Mouse (Mus musculus) adrenal gland, postnatal 25 days (tissue): ENCODE data around the gene Sox5. TPM values are rescaled to one million over a fixed set of nuclear protein-coding genes. Genes with fewer than 3 reads are reported as not detected.

Source experiments
- DNase-seq: peaks from one replicate; pipeline ENCODE4 v3.0.0; 2021; ENCODE audit warnings: mixed read lengths
- total RNA-seq: library from RNA; stranded (reverse); gene quantifications from 2 replicates; pipeline ENCODE4 v1.2.3, GENCODE M21; 2021

Gene Sox5
- total RNA-seq, 1 experiment from 2014 or later = 10.8 TPM

DNA sequence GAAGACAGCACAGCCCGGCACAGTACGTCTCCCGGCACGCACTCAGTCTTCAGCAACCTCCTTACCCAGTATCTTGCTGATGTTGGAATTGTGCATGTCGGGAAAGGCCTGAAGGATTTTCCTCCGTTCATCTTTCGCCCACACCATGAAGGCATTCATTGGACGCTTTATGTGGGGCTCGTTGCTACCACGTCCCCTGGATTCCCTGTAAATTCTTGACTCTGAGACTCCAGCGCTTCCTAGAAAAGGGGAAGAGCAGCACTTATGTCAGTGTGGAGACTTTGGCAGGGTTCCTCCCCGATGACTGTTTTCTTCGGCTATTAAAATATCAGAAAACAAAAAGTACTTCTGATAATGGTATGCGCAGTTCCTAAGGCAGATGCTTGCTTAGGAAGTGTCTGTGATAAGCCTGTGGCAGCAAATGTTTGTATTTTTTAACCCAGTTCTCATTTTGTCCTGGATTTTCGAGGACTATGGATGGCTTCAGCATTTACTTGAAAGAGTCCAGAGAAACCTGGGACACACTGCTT is 940.6 kb downstream of the Sox5 start:
- no peak for DNase-seq

DNA sequence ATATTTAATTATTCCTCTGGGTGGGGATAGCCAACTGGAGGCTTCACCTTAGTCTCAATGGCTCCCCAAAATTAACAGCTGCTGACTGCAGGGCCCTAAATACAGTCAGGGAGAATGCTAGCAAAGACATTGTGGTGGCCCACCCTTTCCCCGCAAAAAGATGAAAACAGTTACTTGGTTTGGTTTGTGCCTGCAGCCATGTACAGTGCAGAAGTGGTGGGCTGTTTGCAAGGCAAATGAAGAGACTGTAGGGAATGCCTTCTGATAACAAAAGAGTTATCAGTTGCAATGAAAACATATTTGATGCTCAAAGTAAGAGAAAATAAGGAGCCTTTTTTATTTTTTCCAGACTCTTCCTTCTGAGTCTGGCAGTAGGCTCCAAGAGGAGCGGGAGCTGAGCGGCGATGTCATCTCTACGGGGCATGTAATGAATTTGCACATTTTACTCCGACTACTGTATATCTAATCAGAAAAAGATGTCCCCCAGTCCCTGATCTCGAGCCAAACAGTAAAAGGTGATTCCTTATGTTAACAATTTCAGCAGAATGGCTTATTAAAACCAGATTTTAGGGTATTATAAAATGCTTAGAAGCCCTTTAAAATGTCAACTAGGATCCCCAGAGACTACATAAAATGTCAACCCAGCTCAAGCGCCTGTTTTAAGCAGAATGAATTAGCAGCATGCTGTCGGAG is 943.2 kb downstream of the Sox5 start:
- DNase-seq = no peak

DNA sequence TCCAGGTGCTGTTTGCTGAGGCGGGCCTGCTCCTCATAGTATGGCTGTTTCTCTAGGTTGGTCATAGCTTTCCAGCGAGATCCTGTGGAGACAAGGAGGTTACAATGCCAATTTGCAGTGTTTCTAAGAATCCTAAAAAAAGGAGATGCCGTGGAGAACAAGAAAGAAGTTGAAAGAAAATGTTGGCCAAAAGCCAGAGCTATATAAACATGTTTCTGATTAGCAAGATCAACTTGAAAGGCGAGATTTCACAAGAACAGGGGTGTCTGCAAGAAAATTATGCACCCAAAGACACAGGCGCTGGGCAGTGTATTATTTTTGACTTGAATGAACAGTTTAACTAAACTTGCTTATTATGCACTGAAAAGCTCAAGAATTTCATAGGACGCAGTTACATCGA is 946.4 kb downstream of the Sox5 start:
- DNase-seq = no peak

DNA sequence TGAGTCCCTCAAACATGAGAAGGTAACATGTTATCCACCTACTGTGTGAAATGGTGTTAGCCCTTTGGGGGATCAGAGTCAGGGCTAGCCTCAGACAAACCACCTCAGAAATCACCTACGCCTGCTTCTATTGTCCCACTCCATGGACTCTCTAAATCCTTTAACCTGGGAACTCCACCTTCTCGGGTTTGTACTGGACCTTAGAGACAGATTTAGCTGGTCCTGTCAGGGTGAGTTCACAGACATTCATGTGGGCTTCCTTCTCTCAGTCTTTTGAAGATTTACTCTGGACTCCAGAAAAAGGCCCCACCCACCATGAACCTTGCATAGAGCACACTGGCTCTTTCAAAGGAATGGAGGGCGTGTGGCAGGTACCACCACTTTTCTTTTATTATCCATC is 947.8 kb downstream of the Sox5 start:
- DNase-seq = no peak

DNA sequence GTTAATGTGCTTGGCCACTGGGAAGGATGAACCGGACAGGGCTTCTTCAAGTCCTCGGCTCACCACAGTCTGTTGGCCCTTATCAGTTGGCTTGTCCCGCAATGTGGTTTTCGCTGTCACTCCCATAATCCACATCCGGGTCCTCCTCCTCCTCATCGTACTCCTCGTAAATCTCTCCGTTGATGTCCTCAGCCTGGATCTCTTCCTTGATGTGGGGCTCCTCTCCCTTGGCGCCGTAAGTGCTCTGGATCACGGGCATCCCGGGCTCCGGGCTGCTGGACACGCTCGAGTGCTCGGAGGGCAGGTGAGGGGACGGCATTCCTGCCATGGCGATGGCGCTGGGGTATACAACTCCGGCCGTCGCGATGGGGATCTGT is 948.6 kb downstream of the Sox5 start:
- DNase-seq = no peak

DNA sequence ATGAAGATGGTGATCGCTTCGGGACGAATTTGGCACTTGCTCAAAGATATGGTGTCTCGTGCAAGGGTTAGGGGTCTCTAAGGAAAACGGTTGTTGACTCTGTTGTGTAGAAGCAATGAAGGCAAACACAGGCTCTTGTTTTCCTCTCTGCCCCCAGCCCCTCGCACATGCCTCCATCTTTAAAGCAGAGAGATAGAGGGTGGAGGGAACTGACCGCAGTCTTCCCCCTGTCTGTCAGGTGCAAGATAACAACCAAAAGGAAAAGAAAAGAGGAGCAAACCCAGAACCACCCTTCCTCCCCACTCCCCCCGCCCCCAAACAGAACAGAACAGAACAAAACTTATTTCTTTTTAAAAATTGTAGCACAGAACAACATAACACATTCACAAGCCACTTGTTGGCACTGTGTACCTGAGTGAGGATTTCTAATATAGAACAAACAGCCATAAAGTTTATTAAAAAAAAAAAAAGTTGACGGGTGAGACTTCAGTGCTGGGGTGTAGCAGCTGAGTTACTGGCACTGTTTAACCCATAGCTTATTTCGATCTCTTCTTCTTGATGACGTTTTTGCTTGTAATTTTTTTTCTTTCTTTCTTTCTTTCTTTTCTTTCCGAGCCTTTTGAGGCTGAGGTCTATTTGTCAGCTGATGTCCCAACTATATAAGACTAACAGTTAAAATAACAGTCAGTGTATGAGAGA is 949.1 kb downstream of the Sox5 start:
- no peak for DNase-seq

DNA sequence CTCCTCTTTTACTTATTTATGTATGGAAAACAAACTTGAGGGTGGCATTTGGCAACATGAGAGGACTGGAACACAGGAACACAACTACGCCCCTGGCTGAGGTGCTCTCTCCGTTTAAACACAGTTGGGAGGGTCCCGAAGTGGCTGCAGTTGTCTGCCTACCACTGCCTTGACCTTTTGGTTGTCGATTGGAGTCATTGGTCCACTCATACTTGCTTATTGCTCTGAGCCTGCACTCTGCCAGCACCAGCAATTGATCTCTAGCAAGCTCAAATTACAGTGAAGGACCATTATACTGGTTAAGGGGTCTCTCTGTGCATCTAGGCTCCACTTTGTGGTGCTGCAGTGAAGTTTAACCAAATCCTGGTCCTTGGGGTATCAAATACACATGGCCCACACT is 950.5 kb downstream of the Sox5 start:
- DNase-seq = no peak

DNA sequence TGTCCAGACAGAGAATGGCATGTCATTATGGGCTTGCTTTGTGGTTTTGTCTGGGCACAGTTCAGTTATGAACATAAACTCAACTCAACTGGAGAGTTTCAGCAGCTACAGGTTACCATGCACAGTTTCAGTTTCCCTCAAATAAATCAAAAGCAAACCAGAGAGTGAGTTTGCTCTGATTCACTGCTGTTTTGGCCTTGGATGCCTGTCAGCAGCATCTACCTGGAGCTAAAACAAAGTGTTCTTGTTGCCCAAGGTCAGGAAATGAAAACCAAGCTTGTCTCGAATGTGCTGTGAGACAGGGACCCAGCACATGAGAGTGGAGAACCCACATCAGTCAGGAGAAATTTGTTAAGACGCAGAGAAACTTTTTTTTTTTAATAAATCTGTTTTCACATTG is 951.6 kb downstream of the Sox5 start:
- DNase-seq = no peak

DNA sequence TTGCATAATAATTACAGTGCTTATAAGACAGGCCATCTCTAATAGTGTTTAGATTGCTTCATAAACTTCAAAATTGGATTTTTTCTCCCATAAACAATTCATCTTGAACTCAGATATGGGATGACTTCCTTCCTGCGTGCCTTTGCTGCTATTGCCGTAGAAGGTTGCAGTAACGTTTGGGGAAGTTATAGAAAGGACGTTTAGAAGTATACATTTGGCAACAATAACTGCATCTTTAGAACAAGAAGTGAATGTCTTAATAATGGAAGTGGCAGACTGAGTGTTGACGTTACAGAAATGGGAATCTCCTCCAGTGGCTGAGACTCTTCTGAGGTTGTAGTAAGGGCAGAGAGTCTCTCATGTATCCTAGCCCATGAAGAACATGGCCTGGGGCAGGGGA is 955.0 kb downstream of the Sox5 start:
- no peak for DNase-seq

DNA sequence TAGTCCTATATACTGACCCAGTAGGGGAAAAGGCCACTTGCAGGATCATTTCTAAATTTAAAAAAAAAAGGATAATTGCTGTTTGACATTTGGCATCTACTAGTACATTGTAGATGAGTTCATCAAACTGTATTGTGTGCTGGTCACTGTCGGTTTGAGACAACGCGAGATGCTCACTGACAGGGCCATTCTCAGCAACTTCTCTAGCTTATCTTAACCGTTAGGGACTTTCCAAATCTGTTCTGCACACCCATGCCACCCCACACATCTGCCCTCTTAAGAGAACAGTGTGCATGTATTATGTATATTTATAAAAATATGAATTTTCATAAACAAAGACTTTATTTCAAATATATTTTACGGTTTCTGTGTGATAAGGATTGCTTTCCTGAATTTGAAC is 955.8 kb downstream of the Sox5 start:
- DNase-seq = no peak

DNA sequence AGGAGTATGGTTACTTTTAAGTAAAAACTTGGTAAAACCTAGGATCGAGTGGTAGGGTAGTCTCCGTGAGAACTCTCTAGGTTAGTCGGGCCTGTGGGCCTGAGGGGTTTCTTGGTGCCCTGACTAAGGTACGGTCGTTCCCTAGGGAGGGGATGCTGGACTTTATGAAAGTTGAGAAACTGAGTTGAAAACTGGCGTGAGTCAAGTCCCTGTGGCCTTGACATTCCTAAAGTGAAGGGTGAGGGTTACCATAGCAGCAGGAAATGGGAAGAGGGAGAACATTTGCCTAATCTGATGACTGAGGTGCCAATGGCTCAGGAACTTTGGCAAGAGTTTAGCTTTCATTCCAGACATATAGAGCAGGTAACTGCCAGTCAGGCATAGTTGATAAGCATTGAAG is 956.7 kb downstream of the Sox5 start:
- DNase-seq = no peak

DNA sequence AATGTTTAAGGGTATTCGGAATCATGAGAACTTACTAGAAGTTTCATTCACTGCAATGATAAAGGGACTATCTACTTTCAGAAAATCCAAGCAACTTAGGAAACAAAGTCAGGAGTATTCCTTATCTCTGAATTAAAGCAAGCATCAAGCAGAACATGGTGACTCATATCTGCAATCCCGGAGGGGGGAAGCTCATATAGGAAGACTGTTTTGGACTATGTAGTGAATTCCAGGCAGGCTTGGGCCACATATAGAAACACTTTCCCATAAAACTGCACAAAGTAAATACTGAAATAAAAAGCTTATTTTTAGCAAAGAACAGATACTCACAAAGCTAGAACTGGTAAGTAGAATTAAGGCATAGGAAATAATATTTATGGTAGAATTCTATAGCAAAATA is 993.3 kb downstream of the Sox5 start:
- DNase-seq = no peak

DNA sequence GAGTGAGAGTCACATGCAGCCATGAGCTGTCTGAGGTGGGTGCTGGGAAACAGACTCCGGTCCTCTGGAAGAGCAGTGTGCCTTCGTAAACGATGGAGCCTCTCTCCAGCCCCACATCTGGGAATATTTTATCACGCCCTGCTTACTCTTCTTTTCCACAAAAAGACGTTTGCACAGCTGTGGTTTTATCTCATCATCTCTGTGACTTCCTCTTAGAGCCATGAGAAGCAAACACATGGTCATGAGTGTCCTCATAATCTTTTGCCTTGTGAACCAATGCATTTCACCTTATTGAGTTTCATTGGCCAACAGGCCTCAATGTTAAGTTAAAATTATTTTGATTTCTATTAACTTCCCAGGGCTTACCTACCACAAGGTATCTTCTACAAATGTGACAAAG is 994.4 kb downstream of the Sox5 start:
- no peak for DNase-seq

DNA sequence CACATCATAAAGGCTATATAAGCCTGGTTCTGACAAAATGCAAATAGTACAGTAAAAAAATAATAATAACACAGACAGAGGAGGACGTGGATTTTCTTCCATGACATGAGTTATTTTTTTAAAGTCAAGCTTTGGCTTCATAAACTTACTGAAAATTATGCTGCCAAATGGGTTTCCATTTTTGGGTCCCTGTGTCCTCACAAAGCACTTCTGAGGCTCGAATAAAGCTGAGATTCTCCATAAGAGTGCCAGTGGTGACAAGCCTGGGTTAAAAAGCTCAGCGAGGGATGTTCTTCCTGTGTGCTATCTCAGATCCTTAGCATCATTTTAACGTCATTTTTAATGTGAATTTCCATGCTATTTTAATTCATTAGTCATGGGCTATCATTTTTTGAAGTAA is 996.1 kb downstream of the Sox5 start:
- no peak for DNase-seq
